Mouse (Mus musculus) ovary, postnatal 10 days (tissue): ENCODE results near the gene G3bp2.

Experiments
- DNase-seq: peaks from one replicate; pipeline ENCODE4 v3.0.0; 2022; ENCODE audit warnings: low spot score

G3bp2 gene

GRCm38 (mm10) chr5:92009827-92010226 is 73.7 kb downstream of the G3bp2 start:
- DNase-seq: no peak

- DNase-seq: no peak
Measured at GRCm38 (mm10) chr5:92003011-92003410, 80.5 kb downstream of the G3bp2 start.
